Mouse (Mus musculus) heart, postnatal 10 days (tissue): Measurements from ENCODE around the gene 4930486L24Rik. TPM values are rescaled to one million over a fixed set of nuclear protein-coding genes. Genes with fewer than 3 reads are reported as not detected.
A peak's percentile ranks its signal among the peaks of the same experiment; 100 is the strongest.
"Not testable (repeated sequence)": the region's sequence is repeated elsewhere in the genome, so short reads cannot be mapped to it uniquely, and the experiment has no call there.

ENCODE experiments used
- DNase-seq, 2 experiments: peaks; one replicate each; pipeline ENCODE4 v3.0.0; 2021
- intact Hi-C: fragments of 180-260 bp; cut with DNase I; formaldehyde crosslinking; loops from one replicate; pipeline ENCODE4 v1.15.1; 2025
- total RNA-seq, 2 experiments: library from RNA; stranded (reverse); gene quantifications; 2 replicates each; pipeline ENCODE4 v1.2.3; 2021

Gene 4930486L24Rik
- under 1 TPM in 1 of 2 experiments, not detected in 1; 0.86 TPM for total RNA-seq

GRCm38 (mm10) chr13:60864281-60864680 lies at the start of gene 4930486L24Rik:
4930486L24Rik (minus strand) TSS chr13:60864475.
- intact Hi-C loops, result no loop called here
- DNase-seq, result no peak

- intact Hi-C loops, DNase-seq: not testable (repeated sequence)
These were observed 40.5 kb upstream of the 4930486L24Rik start, which contains the start of gene Tpbpb for GRCm38 (mm10) chr13:60904780-60905179. Tpbpb (minus strand) TSS chr13:60904880.

GRCm38 (mm10) chr13:60897328-60897727 lies 33.1 kb upstream of the 4930486L24Rik start, which contains the start of gene Ctla2b:
Ctla2b (minus strand) TSS chr13:60897447.
- intact Hi-C loops, result loop anchor here (1.0 kb wide), 2 partner anchors 39 to 48 kb away; partner anchors contain the start of genes Ctla2a and Gm49391
- DNase-seq, result peak; percentile 71

- not testable (repeated sequence) for DNase-seq
- intact Hi-C loops, result loop anchor here (1.0 kb wide), 2 partner anchors 40 to 47 kb away; partner anchors contain the start of genes Ctla2a and Gm49391
These were observed 32.5 kb upstream of the 4930486L24Rik start, which contains the start of gene Gm49392 for GRCm38 (mm10) chr13:60896794-60897193. Gm49392 (minus strand) TSS chr13:60896894.

GRCm38 (mm10) chr13:60895406-60896160 lies 31.3 kb upstream of the 4930486L24Rik start:
- no peak for DNase-seq

GRCm38 (mm10) chr13:60892301-60892700 lies 28.0 kb upstream of the 4930486L24Rik start:
- intact Hi-C loops, result loop anchor here (5.0 kb wide), 1 partner anchor 65 kb away; no protein-coding TSS in a partner anchor
- no peak for DNase-seq

More at GRCm38 (mm10) chr13:60895406-60896160, 31.3 kb upstream of the 4930486L24Rik start:
- intact Hi-C loops, result no loop called here

- intact Hi-C loops, result loop anchor here (1.0 kb wide), 2 partner anchors 49 to 88 kb away; partner anchors contain the start of genes Ctla2a, Ctla2b and Gm49391
- peak; percentile 35 for DNase-seq
These were observed 15.8 kb downstream of the 4930486L24Rik start for GRCm38 (mm10) chr13:60848241-60849120.

GRCm38 (mm10) chr13:60843153-60843552 lies 21.1 kb downstream of the 4930486L24Rik start:
- intact Hi-C loops, result no loop called here
- no peak for DNase-seq

- intact Hi-C loops, result no loop called here
These were observed 21.6 kb downstream of the 4930486L24Rik start for GRCm38 (mm10) chr13:60842703-60843102.

GRCm38 (mm10) chr13:60839353-60839902 lies 24.8 kb downstream of the 4930486L24Rik start:
- DNase-seq, result no peak
- intact Hi-C loops, result no loop called here

More at GRCm38 (mm10) chr13:60842703-60843102, 21.6 kb downstream of the 4930486L24Rik start:
- no peak for DNase-seq

- intact Hi-C loops, result loop anchor here (5.0 kb wide), 3 partner anchors 66 to 416 kb away; no protein-coding TSS in a partner anchor
These were observed 38.2 kb downstream of the 4930486L24Rik start for GRCm38 (mm10) chr13:60826052-60826451.

GRCm38 (mm10) chr13:60820486-60821175 lies 43.6 kb downstream of the 4930486L24Rik start:
- intact Hi-C loops, result no loop called here
- no peak for DNase-seq

More at GRCm38 (mm10) chr13:60826052-60826451, 38.2 kb downstream of the 4930486L24Rik start:
- DNase-seq, result peak; percentile 35 to 36

- DNase-seq, result peak; percentile 41 to 61
These were observed 44.8 kb downstream of the 4930486L24Rik start for GRCm38 (mm10) chr13:60819469-60819868.

GRCm38 (mm10) chr13:60813722-60814121 lies 50.6 kb downstream of the 4930486L24Rik start:
- DNase-seq, result no peak
- intact Hi-C loops, result no loop called here

More at GRCm38 (mm10) chr13:60819469-60819868, 44.8 kb downstream of the 4930486L24Rik start:
- intact Hi-C loops, result loop anchor here (1.0 kb wide), 1 partner anchor 60 kb away; no protein-coding TSS in a partner anchor

GRCm38 (mm10) chr13:60812768-60813167 lies 51.5 kb downstream of the 4930486L24Rik start:
- no peak for DNase-seq
- intact Hi-C loops, result no loop called here

- no peak for DNase-seq
- intact Hi-C loops, result no loop called here
These were observed 54.6 kb downstream of the 4930486L24Rik start for GRCm38 (mm10) chr13:60809690-60810089.

GRCm38 (mm10) chr13:60802749-60803148 lies 61.5 kb downstream of the 4930486L24Rik start, which contains the start of gene Ctsll3:
Ctsll3 (minus strand) TSS chr13:60802849.
- DNase-seq, result no peak
- intact Hi-C loops, result no loop called here
